In the genomic region with DNA sequence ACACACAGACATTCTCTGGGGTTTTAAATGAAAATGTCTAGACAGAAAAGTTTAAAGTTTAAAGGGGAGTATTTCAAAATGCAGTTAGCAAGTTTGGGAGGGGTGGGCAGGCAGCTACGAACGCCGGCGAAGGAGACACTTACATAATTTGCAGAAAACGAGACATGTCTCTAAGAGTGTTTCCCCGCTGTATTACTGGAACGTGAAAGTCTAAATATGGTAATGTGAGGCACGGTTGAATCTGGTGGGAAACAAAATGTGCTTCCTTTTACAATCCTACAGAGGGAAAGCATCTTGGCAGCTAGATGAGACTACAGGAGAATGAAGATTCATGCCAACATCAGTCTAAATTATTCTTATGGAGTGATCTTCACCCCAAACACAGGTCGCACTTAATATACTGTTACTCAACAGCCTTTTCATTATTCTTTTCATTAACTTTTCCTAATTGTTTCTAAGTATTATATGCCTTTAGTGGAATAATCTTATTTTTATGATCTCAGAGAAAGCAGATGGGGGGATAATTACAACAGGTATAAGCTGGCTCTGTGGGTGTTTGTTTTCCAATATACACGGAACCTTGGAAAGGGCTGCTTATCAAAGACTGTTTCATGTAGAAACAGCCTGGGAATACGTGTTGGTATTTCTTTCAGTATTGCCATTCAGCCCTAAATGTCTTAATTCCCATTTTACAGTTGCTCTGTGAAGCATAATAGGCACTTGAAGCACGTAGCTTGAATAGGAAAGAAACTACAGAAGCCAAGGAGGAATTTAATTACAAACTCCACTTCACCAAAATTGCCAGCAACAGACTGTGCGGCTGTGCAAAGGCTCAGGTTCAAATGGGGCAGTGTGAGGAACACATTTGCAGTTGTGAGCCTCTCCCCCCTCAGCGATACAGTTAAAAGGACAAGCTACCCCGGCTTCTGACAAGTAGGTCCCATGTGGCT, we compare ENCODE assay signal across 17 mouse cellular contexts.
A peak's percentile ranks its signal among the peaks of the same experiment; 100 is the strongest.
DNase-seq lines count a peak whose midpoint lies in the region; ATAC-seq lines count a peak whose summit lies in the region.
"Had no signal": no experiment of that assay in that cellular context is flagged by ENCODE, and none has a peak within 500 bp of the region (broad histone marks: within the 10 kb centered on the region; RNA-seq: fewer than 3 reads in every experiment).

No protein-coding gene starts in this region.

- no peak overlapping the region for H3K4me3 ChIP-seq in forebrain, embryonic 11.5 days (ENCODE audit: low read depth, low read length)
- no peak overlapping the region for H3K4me3 ChIP-seq in forebrain, embryonic 10.5 days
- H3K4me3 ChIP-seq in forebrain, embryonic 16.5 days (replicated peaks; ENCODE audit: low read length), result no peak overlapping the region
- H3K4me3 ChIP-seq in kidney, embryonic 15.5 days (replicated peaks), result no peak overlapping the region
- H3K4me3 ChIP-seq: heart, adult 2 months; limb, embryonic 12.5 days had no signal

- 77% methylated on average over 15 of the region's 15 CpGs for WGBS in forebrain, embryonic 11.5 days
- WGBS in forebrain, embryonic 10.5 days, result 88% methylated on average over 15 of the region's 15 CpGs
- WGBS in forebrain, embryonic 16.5 days, result 12% methylated on average over 15 of the region's 15 CpGs
- 84% methylated on average over 15 of the region's 15 CpGs for WGBS in kidney, embryonic 15.5 days

- H3K36me3 ChIP-seq in forebrain, embryonic 11.5 days (ENCODE audit: control insufficient read depth, insufficient read depth, low read length), result no peaks in the 10 kb centered on the region
- H3K36me3 ChIP-seq in forebrain, embryonic 10.5 days (replicated peaks), result no peaks in the 10 kb centered on the region
- no peaks in the 10 kb centered on the region for H3K36me3 ChIP-seq in forebrain, embryonic 16.5 days (ENCODE audit: control insufficient read depth, insufficient read depth)
- H3K36me3 ChIP-seq in kidney, embryonic 15.5 days, result no peaks in the 10 kb centered on the region
- H3K36me3 ChIP-seq: limb, embryonic 12.5 days had no signal

- no peak overlapping the region for H3K27ac ChIP-seq in forebrain, embryonic 11.5 days (ENCODE audit: low read depth, low read length)
- no peak overlapping the region for H3K27ac ChIP-seq in forebrain, embryonic 10.5 days
- H3K27ac ChIP-seq in forebrain, embryonic 16.5 days (ENCODE audit: low read length), result no peak overlapping the region
- H3K27ac ChIP-seq in kidney, embryonic 15.5 days, result no peak overlapping the region
- H3K27ac ChIP-seq: heart, adult 2 months; hindbrain, embryonic 14.5 days; limb, embryonic 12.5 days had no signal

- H3K4me1 ChIP-seq in forebrain, embryonic 11.5 days (replicated peaks; ENCODE audit: control insufficient read depth, insufficient read depth, low read length), result no peaks in the 10 kb centered on the region; the same call in 1 of the 2 replicates
- H3K4me1 ChIP-seq in forebrain, embryonic 10.5 days, result peaks cover 12% of the 10 kb centered on the region
- H3K4me1 ChIP-seq in forebrain, embryonic 16.5 days (replicated peaks; ENCODE audit: control insufficient read depth, insufficient read depth, low read length), result peaks cover 17% of the 10 kb centered on the region
- 0 out of 2 replicates have a peak, but pooled peaks cover 2% of the 10 kb centered on the region for H3K4me1 ChIP-seq in kidney, embryonic 15.5 days

- DNase-seq in forebrain, embryonic 11.5 days (ENCODE audit: low spot score), result no peak
- no peak for DNase-seq in forebrain, embryonic 10.5 days (ENCODE audit: extremely low spot score, low spot score)
- peak; percentile 31 to 66 for DNase-seq in left cerebral cortex, postnatal 25 days (ENCODE audit: low spot score in 2 of 2)
- no peak for DNase-seq in left cerebral cortex, adult 18-20 months (ENCODE audit: low spot score in 2 of 2)
- peak; percentile 9 for DNase-seq in Muller cell, postnatal 12 days (ENCODE audit: inconsistent ontology term)
- DNase-seq: adrenal gland, postnatal 36 days; cerebellum, adult 11-12 months; heart, adult 2 months; kidney, adult 8-10 months; layer of hippocampus, postnatal 36 days; retina, postnatal 1 day; spleen, adult 18-20 months had no signal

- no peak overlapping the region for H3K9ac ChIP-seq in forebrain, embryonic 11.5 days (ENCODE audit: low read length)
- H3K9ac ChIP-seq in forebrain, embryonic 16.5 days (replicated peaks; ENCODE audit: low read depth, low read length), result no peak overlapping the region
- no peak overlapping the region for H3K9ac ChIP-seq in kidney, embryonic 15.5 days
- H3K9ac ChIP-seq: hindbrain, embryonic 14.5 days; limb, embryonic 12.5 days had no signal

- ATAC-seq in forebrain, embryonic 11.5 days (replicated peaks; ENCODE audit: low FRiP score), result peak; percentile 65; the same call in 1 of the 2 replicates
- peak; percentile 70 for ATAC-seq in forebrain, embryonic 16.5 days
- ATAC-seq in cerebellum, adult (ENCODE audit: insufficient number of reproducible peaks, low FRiP score, low TSS enrichment), result no peak
- ATAC-seq in kidney, embryonic 15.5 days (replicated peaks; ENCODE audit: low FRiP score), result no peak

- no peak overlapping the region for H3K4me2 ChIP-seq in forebrain, embryonic 11.5 days (ENCODE audit: low read depth, low read length, severe bottlenecking)
- H3K4me2 ChIP-seq in forebrain, embryonic 16.5 days (ENCODE audit: low read length), result peak overlapping the region; percentile 15
- H3K4me2 ChIP-seq in kidney, embryonic 15.5 days, result no peak overlapping the region
- H3K4me2 ChIP-seq: hindbrain, embryonic 14.5 days; limb, embryonic 12.5 days had no signal

- no peaks in the 10 kb centered on the region for H3K27me3 ChIP-seq in forebrain, embryonic 11.5 days (ENCODE audit: control insufficient read depth, insufficient read depth, low read length)
- H3K27me3 ChIP-seq in forebrain, embryonic 10.5 days (ENCODE audit: poor library complexity, severe bottlenecking), result no peaks in the 10 kb centered on the region
- H3K27me3 ChIP-seq in forebrain, embryonic 16.5 days (replicated peaks; ENCODE audit: control insufficient read depth, insufficient read depth, low read length), result no peaks in the 10 kb centered on the region
- H3K27me3 ChIP-seq in kidney, embryonic 15.5 days, result no peaks in the 10 kb centered on the region
- H3K27me3 ChIP-seq: limb, embryonic 12.5 days had no signal

- intact Hi-C loops in left cerebral cortex, postnatal 25 days (cut with DNase I), result loop anchor here (5.0 kb wide), 2 partner anchors 87 to 112 kb away; no protein-coding TSS in a partner anchor

- no peaks in the 10 kb centered on the region for H3K9me3 ChIP-seq in forebrain, embryonic 11.5 days (ENCODE audit: control insufficient read depth, low read length)
- no peaks in the 10 kb centered on the region for H3K9me3 ChIP-seq in forebrain, embryonic 10.5 days
- H3K9me3 ChIP-seq in forebrain, embryonic 16.5 days (ENCODE audit: control insufficient read depth, low read length), result no peaks in the 10 kb centered on the region
- H3K9me3 ChIP-seq in kidney, embryonic 15.5 days (replicated peaks), result no peaks in the 10 kb centered on the region
- H3K9me3 ChIP-seq: limb, embryonic 12.5 days had no signal

Comparison
In these comparisons a context has a peak if more than half of its experiments do, and no peak if none do; other contexts are left out.
1. DNase-seq: peak in left cerebral cortex, postnatal 25 days (2 of 2) and Muller cell, postnatal 12 days (single experiment); none in forebrain, embryonic 11.5 days (single experiment), forebrain, embryonic 10.5 days (single experiment) and left cerebral cortex, adult 18-20 months (0 of 2).
2. ATAC-seq: peak in forebrain, embryonic 11.5 days (single experiment) and forebrain, embryonic 16.5 days (single experiment); none in cerebellum, adult (single experiment) and kidney, embryonic 15.5 days (single experiment).